Mouse (Mus musculus) spleen, adult 2 months (tissue): ENCODE results near the gene Ccdc74a.

Experiments
- CTCF ChIP-seq: fragments of 200-500 bp; IDR thresholded peaks from 2 replicates; pipeline ENCODE4 v1.5.1; 2011; ENCODE audit warnings: mild to moderate bottlenecking, inconsistent platforms; ENCODE audit not compliant: insufficient read depth, insufficient read length, insufficient replicate concordance; ENCODE audit errors: extremely low read depth
- POLR2A ChIP-seq: fragments of 200-500 bp; IDR thresholded peaks from 2 replicates; pipeline ENCODE4 v1.6.1; 2011; ENCODE audit warnings: low read depth, low read length, inconsistent platforms

GRCm38 (mm10) chr16:17640706-17641105 is 5.6 kb upstream of the Ccdc74a start:
- TF ChIP-seq POLR2A = no peak
- no peak for TF ChIP-seq CTCF
